In the genomic region with DNA sequence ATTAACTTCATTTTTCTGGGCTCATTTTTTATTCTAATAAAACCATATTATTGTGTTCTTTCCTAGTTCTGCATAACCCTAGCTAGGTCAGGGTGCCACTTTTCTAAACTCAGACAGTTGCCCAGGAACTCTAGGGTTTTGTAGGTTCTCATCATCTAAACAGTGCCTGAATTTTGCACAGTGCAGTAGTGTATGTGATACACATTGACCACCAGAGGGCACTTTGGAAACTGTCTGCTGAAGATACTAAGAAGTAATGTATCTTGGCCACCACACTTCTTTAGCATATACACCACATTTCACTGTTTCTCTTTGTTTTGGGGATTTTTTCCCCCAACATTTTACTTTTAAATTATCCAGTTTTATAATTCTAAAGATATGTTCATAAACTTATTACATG, we compare ENCODE assay signal across 7 mouse cellular contexts. TPM values are rescaled to one million over a fixed set of nuclear protein-coding genes. Genes with fewer than 3 reads are reported as not detected.
DNase-seq lines count a peak whose midpoint lies in the region; ATAC-seq and TF ChIP-seq lines count a peak whose summit lies in the region.

No protein-coding gene starts in this region.

- H3K27ac ChIP-seq in lung, embryonic 14.5 days (ENCODE audit: low read depth) = no peak overlapping the region
- H3K27ac ChIP-seq in bone marrow, adult 2 months (ENCODE audit: control insufficient read depth, insufficient read depth, low read depth, low read length, poor library complexity) = no peak overlapping the region
- H3K27ac ChIP-seq in hindbrain, postnatal 0 days = no peak overlapping the region
- H3K27ac ChIP-seq in neural tube, embryonic 14.5 days (ENCODE audit: low read depth, low read length) = no peak overlapping the region

- H3K9ac ChIP-seq in lung, embryonic 14.5 days = no peak overlapping the region
- no peak overlapping the region for H3K9ac ChIP-seq in hindbrain, postnatal 0 days (replicated peaks; ENCODE audit: low read length)
- no peak overlapping the region for H3K9ac ChIP-seq in neural tube, embryonic 14.5 days (replicated peaks; ENCODE audit: low read depth, low read length)

- no peaks in the 10 kb centered on the region for H3K9me3 ChIP-seq in lung, embryonic 14.5 days (ENCODE audit: low read depth, low read length)
- no peaks in the 10 kb centered on the region for H3K9me3 ChIP-seq in hindbrain, postnatal 0 days (ENCODE audit: low read length)
- no peaks in the 10 kb centered on the region for H3K9me3 ChIP-seq in neural tube, embryonic 14.5 days (ENCODE audit: control insufficient read depth, low read length)

- peak; percentile 76 for TF ChIP-seq CTCF in lung, embryonic 14.5 days (IDR thresholded peaks at IDR 0.05; ENCODE audit: low read depth)
- TF ChIP-seq CTCF in bone marrow, adult 2 months (IDR thresholded peaks at IDR 0.05; ENCODE audit: control insufficient read depth, insufficient read depth, low read length) = 0 out of 2 replicates have a peak, but pooled peaks have one; percentile 10
- TF ChIP-seq CTCF in hindbrain, postnatal 0 days (IDR thresholded peaks at IDR 0.05; ENCODE audit: low read depth) = peak; percentile 81

- ATAC-seq in lung, embryonic 14.5 days (ENCODE audit: insufficient read depth) = peak; percentile 79
- peak; percentile 88 for ATAC-seq in hindbrain, postnatal 0 days
- ATAC-seq in neural tube, embryonic 14.5 days (ENCODE audit: low read depth) = peak; percentile 84

- H3K4me2 ChIP-seq in lung, embryonic 14.5 days = no peak overlapping the region
- H3K4me2 ChIP-seq in hindbrain, postnatal 0 days (ENCODE audit: low read depth, low read length) = no peak overlapping the region
- no peak overlapping the region for H3K4me2 ChIP-seq in neural tube, embryonic 14.5 days (ENCODE audit: low read depth, low read length)

- no peaks in the 10 kb centered on the region for H3K27me3 ChIP-seq in lung, embryonic 14.5 days (ENCODE audit: insufficient read depth, low read length)
- H3K27me3 ChIP-seq in hindbrain, postnatal 0 days (ENCODE audit: insufficient read depth, low read length) = no peaks in the 10 kb centered on the region
- H3K27me3 ChIP-seq in neural tube, embryonic 14.5 days (ENCODE audit: control insufficient read depth, insufficient read depth, low read length) = no peaks in the 10 kb centered on the region

- H3K4me1 ChIP-seq in lung, embryonic 14.5 days (ENCODE audit: insufficient read depth) = no peaks in the 10 kb centered on the region
- H3K4me1 ChIP-seq in bone marrow, adult 2 months (ENCODE audit: control insufficient read depth, insufficient read depth, low read length) = no peaks in the 10 kb centered on the region
- H3K4me1 ChIP-seq in hindbrain, postnatal 0 days (ENCODE audit: insufficient read depth, low read length) = no peaks in the 10 kb centered on the region
- H3K4me1 ChIP-seq in neural tube, embryonic 14.5 days (ENCODE audit: control insufficient read depth, insufficient read depth, low read length) = no peaks in the 10 kb centered on the region

- peak; percentile 86 for DNase-seq in lung, embryonic 14.5 days
- DNase-seq in lung, adult 18-20 months = no peak
- peak; percentile 87 for DNase-seq in hindbrain, postnatal 0 days (ENCODE audit: low spot score)
- no peak for DNase-seq in kidney, adult 18-20 months
- DNase-seq in layer of hippocampus, adult 9-11 months = no peak

- peaks cover 13% of the 10 kb centered on the region; the same call in 1 of the 2 replicates for H3K36me3 ChIP-seq in lung, embryonic 14.5 days (ENCODE audit: insufficient read depth)
- H3K36me3 ChIP-seq in hindbrain, postnatal 0 days (ENCODE audit: insufficient read depth, low read length) = 0 out of 2 replicates have a peak, but pooled peaks cover 5% of the 10 kb centered on the region
- peaks cover 7% of the 10 kb centered on the region for H3K36me3 ChIP-seq in neural tube, embryonic 14.5 days (ENCODE audit: control insufficient read depth, insufficient read depth, low read length)

- no peak overlapping the region for H3K4me3 ChIP-seq in lung, embryonic 14.5 days (ENCODE audit: low read depth, low read length)
- H3K4me3 ChIP-seq in bone marrow, adult 2 months (replicated peaks; ENCODE audit: control insufficient read depth, low read depth, low read length) = no peak overlapping the region
- H3K4me3 ChIP-seq in hindbrain, postnatal 0 days (ENCODE audit: low read length) = no peak overlapping the region
- no peak overlapping the region for H3K4me3 ChIP-seq in neural tube, embryonic 14.5 days (ENCODE audit: low read depth, low read length)

- no peak for TF ChIP-seq POLR2A in bone marrow, adult 2 months (IDR thresholded peaks at IDR 0.05; ENCODE audit: borderline replicate concordance, control insufficient read depth, low read depth, low read length)

RNA-seq across cellular contexts. Expression of a gene that starts 22.6 kb away (rescaled TPM):
- polyA plus RNA-seq in lung, embryonic 14.5 days (2014; fragmentation: Nextera tagmentation; extraction: Ambion mirVana) = 27.9 and 29.3 TPM in 2 replicates
- polyA plus RNA-seq in bone marrow, adult 2 months (2011; ENCODE audit: insufficient read depth, insufficient read length, low replicate concordance, missing spikeins) = 2.1 and 4.7 TPM in 2 replicates
- total RNA-seq in hindbrain, postnatal 0 days (2014; rRNA removed) = 27.5 and 30.3 TPM in 2 replicates
- polyA plus RNA-seq in hindbrain, postnatal 0 days (2015; fragmentation: Nextera tagmentation; extraction: Ambion mirVana) = 32.9 and 34.4 TPM in 2 replicates
- polyA plus RNA-seq in neural tube, embryonic 14.5 days (2014; fragmentation: Nextera tagmentation; extraction: Ambion mirVana) = 40.5 and 41.9 TPM in 2 replicates

Comparison
In these comparisons a context has a peak if more than half of its experiments do, and no peak if none do; other contexts are left out.
1. DNase-seq: peak in lung, embryonic 14.5 days (single experiment) and hindbrain, postnatal 0 days (single experiment); none in lung, adult 18-20 months (0 of 2), kidney, adult 18-20 months (single experiment) and layer of hippocampus, adult 9-11 months (single experiment).
2. CTCF ChIP-seq: peak in every context shown above with its lines; median percentile 81 in hindbrain, postnatal 0 days; 76 in lung, embryonic 14.5 days; 10 in bone marrow, adult 2 months.
3. Peak in every context shown above with its lines, with median percentiles within 50 percentile points of each other: ATAC-seq.